Mouse (Mus musculus) layer of hippocampus, postnatal 14 days (tissue): ENCODE data around the gene Acpp. TPM values are rescaled to one million over a fixed set of nuclear protein-coding genes. Genes with fewer than 3 reads are reported as not detected.
"Not testable (repeated sequence)": the region's sequence is repeated elsewhere in the genome, so short reads cannot be mapped to it uniquely, and the experiment has no call there.

Experiments used
- DNase-seq, 2 experiments: peaks; one replicate each; pipeline ENCODE4 v3.0.0; 2021 to 2022; ENCODE audit warnings: low spot score in 2 of 2, mixed read lengths in 1 of 2
- long read RNA-seq, 2 experiments: library from polyadenylated mRNA; stranded (forward); transcript quantifications; one replicate each; pipeline ENCODE4 v2.0.0; 2021
- total RNA-seq, 2 experiments: library from RNA; stranded (reverse); gene quantifications; 2 replicates each; pipeline ENCODE4 v1.2.3; 2021

The Acpp gene
- total RNA-seq = under 1 TPM; 0.24 to 0.62 TPM
- long read RNA-seq, experiment 1 = 0 reads
- long read RNA-seq, experiment 2 = 0 reads

- no peak for DNase-seq
Observed at GRCm38 (mm10) chr9:104337183-104337931, at the start of gene Acpp. Gene Acpp (minus strand): TSS chr9:104337748.

- no peak for DNase-seq
Observed at GRCm38 (mm10) chr9:104382571-104383170, 45.1 kb upstream of the Acpp start.

GRCm38 (mm10) chr9:104379532-104380162 lies 42.1 kb upstream of the Acpp start:
- DNase-seq = peak in 1 of 2 experiments; percentile 37

GRCm38 (mm10) chr9:104375573-104375972 lies 38.0 kb upstream of the Acpp start:
- no peak for DNase-seq

GRCm38 (mm10) chr9:104373253-104373652 lies 35.7 kb upstream of the Acpp start:
- peak; percentile 45 to 55 for DNase-seq

GRCm38 (mm10) chr9:104366983-104367382 lies 29.4 kb upstream of the Acpp start:
- DNase-seq = no peak

- DNase-seq = not testable (repeated sequence)
Observed at GRCm38 (mm10) chr9:104361951-104362350, 24.4 kb upstream of the Acpp start.

- no peak for DNase-seq
Observed at GRCm38 (mm10) chr9:104361073-104361891, 23.7 kb upstream of the Acpp start.

GRCm38 (mm10) chr9:104360389-104360788 lies 22.8 kb upstream of the Acpp start:
- DNase-seq = no peak

GRCm38 (mm10) chr9:104355521-104356270 lies 18.1 kb upstream of the Acpp start:
- DNase-seq = no peak

- peak in 1 of 2 experiments; percentile 4 for DNase-seq
Observed at GRCm38 (mm10) chr9:104344136-104344535, 6.6 kb upstream of the Acpp start.

- DNase-seq = no peak
Observed at GRCm38 (mm10) chr9:104339483-104339882, 1.9 kb upstream of the Acpp start.

GRCm38 (mm10) chr9:104338489-104339427 lies 1.2 kb upstream of the Acpp start:
- no peak for DNase-seq

- DNase-seq = no peak
Observed at GRCm38 (mm10) chr9:104331301-104331700, 6.2 kb downstream of the Acpp start.

GRCm38 (mm10) chr9:104328655-104329054 lies 8.9 kb downstream of the Acpp start:
- no peak for DNase-seq

- no peak for DNase-seq
Observed at GRCm38 (mm10) chr9:104321519-104321918, 16.0 kb downstream of the Acpp start.

- DNase-seq = no peak
Observed at GRCm38 (mm10) chr9:104316351-104316750, 21.2 kb downstream of the Acpp start.

- peak; percentile 30 to 49 for DNase-seq
Observed at GRCm38 (mm10) chr9:104315499-104315898, 22.0 kb downstream of the Acpp start.

- DNase-seq = peak; percentile 70 to 82
Observed at GRCm38 (mm10) chr9:104306734-104307133, 30.8 kb downstream of the Acpp start.
